Mouse (Mus musculus): ENCODE measurements at regions not wholly inside any gene's neighbourhood (a gene's known extent, or its start where the extent isn't known, plus 50 kb on each side); places are given as distances from the start of the nearest gene placed in this dataset.
"Not testable (repeated sequence)": the region's sequence is repeated elsewhere in the genome, so short reads cannot be mapped to it uniquely, and the experiment has no call there.

DNA sequence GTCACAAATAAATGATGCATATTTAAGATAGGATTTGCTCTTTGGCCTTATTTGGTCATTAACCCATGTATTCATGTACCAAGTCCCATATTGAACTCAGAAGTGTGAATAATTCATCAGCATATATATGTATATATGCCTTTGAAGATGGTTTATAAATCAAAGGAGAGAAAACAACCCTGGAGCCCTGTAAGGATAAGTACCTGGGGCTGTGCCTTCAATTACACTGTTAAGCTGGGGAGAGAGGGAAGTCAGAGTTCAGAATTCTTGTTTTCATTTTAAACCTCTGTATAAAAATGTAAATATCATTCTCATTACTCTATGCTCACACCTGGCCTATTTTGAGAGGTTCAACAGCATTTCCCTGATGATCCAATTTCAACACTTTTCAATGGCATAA lies 299.8 kb upstream of the Gm6657 start:
- Histone ChIP-seq H3K36me3 (ENCODE audit: poor library complexity, severe bottlenecking) (no peaks in the 10 kb centered on the region), H3K9ac (no peak overlapping the region), H3K4me1 (no peaks in the 10 kb centered on the region), H3K9me3 (replicated peaks) (no peaks in the 10 kb centered on the region), H3K27ac (no peak overlapping the region), H3K4me2 (no peak overlapping the region), H3K4me3 (no peak overlapping the region), H3K27me3 (no peaks in the 10 kb centered on the region)
- no peak for ATAC-seq

DNA sequence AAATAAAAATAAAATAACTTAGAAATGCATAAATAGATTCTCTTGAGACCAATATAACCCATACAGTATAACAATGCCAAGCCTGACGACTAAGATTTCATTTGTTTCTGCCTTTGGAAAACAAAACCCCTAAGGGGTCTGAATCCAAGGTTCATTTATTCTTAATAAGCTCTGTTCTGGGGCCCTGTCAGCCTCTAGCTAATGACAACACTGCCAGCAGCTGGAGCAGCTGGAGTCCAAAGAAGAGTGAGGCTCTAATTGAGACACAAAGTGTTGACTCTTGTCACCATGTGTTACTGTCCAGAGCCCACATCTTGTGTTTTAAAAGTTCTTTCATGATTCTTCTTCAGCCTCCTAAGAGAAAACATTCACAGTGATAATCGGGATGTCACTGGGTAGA lies 298.5 kb upstream of the Gm6657 start:
- Histone ChIP-seq H3K4me1 (no peaks in the 10 kb centered on the region), H3K36me3 (ENCODE audit: poor library complexity, severe bottlenecking) (no peaks in the 10 kb centered on the region), H3K27me3 (no peaks in the 10 kb centered on the region), H3K9ac (no peak overlapping the region), H3K4me2 (no peak overlapping the region), H3K27ac (no peak overlapping the region), H3K9me3 (replicated peaks) (no peaks in the 10 kb centered on the region), H3K4me3 (no peak overlapping the region)
- WGBS = 47% methylated on average over 2 of the region's 2 CpGs
- ATAC-seq = no peak

DNA sequence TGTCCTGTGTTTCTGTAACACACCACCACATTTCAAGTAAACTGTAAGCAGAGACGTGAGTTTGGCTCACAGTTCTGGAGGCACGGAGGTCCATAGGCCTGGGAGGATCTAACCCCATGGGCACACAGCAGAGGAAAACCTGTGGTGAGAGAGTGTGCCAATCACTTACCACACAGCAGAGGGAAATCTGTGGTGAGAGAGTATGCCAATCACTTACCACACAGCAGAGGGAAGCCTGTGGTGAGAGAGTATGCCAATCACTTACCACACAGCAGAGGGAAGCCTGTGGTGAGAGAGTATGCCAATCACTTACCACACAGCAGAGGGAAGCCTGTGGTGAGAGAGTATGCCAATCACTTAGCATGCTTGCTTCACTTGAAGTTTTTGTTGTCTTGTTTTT lies 295.1 kb upstream of the Gm6657 start:
- 83% methylated on average over 2 of the region's 2 CpGs for WGBS
- H3K4me3 ChIP-seq; H3K27me3 ChIP-seq; H3K9ac ChIP-seq; H3K4me2 ChIP-seq; H3K27ac ChIP-seq; H3K9me3 ChIP-seq (replicated peaks); ATAC-seq; H3K4me1 ChIP-seq; H3K36me3 ChIP-seq (ENCODE audit: poor library complexity, severe bottlenecking): not testable (repeated sequence)

DNA sequence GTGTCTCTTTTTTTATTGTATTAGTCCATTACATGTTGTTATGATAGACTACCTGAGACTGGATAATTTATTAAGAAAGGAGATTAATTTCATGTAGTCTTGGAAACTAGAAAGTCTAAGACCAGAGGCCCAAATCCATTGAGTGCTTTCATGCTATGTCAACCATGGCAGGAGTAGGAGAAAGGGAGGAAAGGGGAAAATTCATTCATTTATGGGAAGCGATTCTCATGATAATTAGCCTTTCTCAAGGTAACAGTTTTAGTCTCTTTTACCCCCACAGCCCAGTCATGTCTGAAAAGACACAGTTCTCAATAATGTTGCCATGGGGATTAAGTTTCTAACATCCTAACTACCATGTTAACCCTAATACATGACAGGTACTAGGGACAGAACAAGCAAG lies 292.8 kb upstream of the Gm6657 start:
- Histone ChIP-seq H3K27ac (no peak overlapping the region), H3K9me3 (replicated peaks) (no peaks in the 10 kb centered on the region), H3K36me3 (ENCODE audit: poor library complexity, severe bottlenecking) (no peaks in the 10 kb centered on the region), H3K9ac (no peak overlapping the region), H3K4me2 (no peak overlapping the region), H3K4me3 (no peak overlapping the region), H3K27me3 (no peaks in the 10 kb centered on the region), H3K4me1 (no peaks in the 10 kb centered on the region)
- WGBS = 34% methylated on average over 1 of the region's 1 CpGs
- ATAC-seq = no peak

DNA sequence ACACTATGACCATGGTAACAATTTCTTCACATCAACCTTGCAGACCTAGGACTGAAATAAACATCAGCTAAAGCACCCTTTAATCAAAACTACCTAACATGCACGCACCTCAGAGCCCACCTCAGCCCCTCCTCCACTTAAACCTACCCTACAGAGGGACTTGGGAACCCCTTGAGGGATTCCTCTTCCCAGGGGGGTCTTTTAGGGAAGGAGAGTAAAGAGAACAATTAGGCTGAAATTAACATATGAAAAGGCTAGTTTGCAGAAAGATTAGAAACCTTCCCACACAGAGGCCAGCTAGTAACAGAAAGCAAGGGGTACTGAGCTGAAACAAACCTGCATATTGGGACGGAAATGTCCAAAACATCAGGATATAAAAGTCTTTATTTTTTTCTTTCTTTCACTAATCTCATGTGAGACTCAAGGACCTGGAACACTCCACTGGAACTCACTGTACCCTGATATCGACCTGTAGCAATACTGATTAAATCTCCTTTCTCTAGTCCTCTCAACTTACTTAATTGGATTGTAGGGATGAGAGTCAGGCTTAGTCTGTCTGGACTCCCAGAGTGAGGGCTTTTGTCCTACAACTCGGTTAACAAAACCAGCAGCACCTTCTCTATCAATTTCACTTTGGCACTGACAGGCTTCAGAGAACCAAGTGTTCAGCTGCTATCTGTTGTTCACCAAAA lies 281.0 kb upstream of the Gm6657 start:
- WGBS = 3% methylated on average over 4 of the region's 4 CpGs
- no peak overlapping the region for H3K4me3 ChIP-seq
- peak overlapping the region; percentile 25; the same call in 1 of the 2 replicates for H3K27ac ChIP-seq
- H3K27me3 ChIP-seq = no peaks in the 10 kb centered on the region
- no peak overlapping the region for H3K4me2 ChIP-seq
- H3K4me1 ChIP-seq = peaks cover 8% of the 10 kb centered on the region
- no peaks in the 10 kb centered on the region for H3K36me3 ChIP-seq (ENCODE audit: poor library complexity, severe bottlenecking)
- no peaks in the 10 kb centered on the region for H3K9me3 ChIP-seq (replicated peaks)
- H3K9ac ChIP-seq = no peak overlapping the region
- no peak for ATAC-seq

DNA sequence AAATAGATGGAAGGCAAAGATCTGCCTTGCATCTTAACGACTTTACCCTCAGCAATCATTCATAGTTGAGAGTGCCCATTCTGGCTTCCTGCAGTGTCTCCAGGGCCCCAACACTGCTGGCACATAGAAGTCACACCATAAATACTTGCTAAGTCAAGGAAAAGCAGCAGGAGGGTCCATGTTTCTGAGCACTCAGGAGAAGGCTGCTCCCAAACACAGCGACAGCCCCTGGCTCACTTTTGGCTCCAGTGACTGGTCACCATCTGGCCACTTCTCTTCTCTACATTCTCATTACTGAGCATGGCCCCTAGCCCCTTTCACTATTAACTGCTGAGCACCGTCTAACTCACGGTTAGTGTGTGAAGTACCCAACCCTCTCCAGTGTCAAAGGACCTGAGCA lies 265.3 kb upstream of the Gm6657 start:
- Histone ChIP-seq H3K27ac (no peak overlapping the region), H3K4me1 (no peaks in the 10 kb centered on the region), H3K9ac (no peak overlapping the region), H3K4me2 (no peak overlapping the region), H3K36me3 (ENCODE audit: poor library complexity, severe bottlenecking) (no peaks in the 10 kb centered on the region), H3K4me3 (no peak overlapping the region), H3K9me3 (replicated peaks) (no peaks in the 10 kb centered on the region), H3K27me3 (no peaks in the 10 kb centered on the region)
- ATAC-seq = no peak
- 69% methylated on average over 4 of the region's 4 CpGs for WGBS

DNA sequence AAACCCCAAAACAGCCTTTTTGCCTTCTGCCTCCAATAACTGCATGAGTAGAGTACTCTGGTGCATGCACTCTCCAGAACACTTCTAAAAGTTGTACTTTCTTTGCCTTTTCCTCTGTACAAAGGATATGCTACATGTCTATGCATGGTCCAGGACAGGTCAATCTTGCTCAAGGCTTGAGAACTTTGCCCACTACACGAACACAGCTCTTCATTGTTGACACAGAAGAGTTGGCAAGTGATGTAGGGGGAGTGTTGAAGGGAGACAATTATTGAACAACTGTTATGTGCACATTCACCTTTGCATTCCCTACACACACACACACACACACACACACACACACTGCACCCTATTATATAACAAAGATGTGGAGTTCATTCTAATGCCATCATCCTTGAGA lies 264.5 kb upstream of the Gm6657 start:
- Histone ChIP-seq H3K27me3 (no peaks in the 10 kb centered on the region), H3K27ac (no peak overlapping the region), H3K4me3 (no peak overlapping the region), H3K4me1 (no peaks in the 10 kb centered on the region), H3K4me2 (no peak overlapping the region), H3K9me3 (replicated peaks) (no peaks in the 10 kb centered on the region), H3K9ac (no peak overlapping the region), H3K36me3 (ENCODE audit: poor library complexity, severe bottlenecking) (no peaks in the 10 kb centered on the region)
- ATAC-seq = no peak
- WGBS = 68% methylated on average over 1 of the region's 1 CpGs

DNA sequence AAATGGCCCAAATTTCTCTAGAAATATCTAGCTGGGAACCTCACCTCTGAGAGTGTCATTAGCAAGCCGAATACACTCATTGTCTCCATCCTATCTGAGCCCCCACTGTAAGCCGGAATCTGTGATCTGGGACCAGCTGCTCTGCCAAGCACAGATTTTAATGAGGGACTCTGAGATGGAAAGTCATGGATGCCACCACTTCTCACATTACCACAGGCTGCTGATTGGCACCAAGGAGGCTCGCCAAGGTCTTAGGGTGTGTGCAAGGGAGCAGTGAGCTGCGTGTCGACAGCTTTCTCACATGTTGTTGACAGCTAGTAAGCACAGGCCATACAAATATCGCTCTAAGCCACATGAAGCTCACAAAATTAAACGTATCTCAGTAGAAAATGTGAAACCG lies 250.1 kb upstream of the Gm6657 start:
- H3K4me2 ChIP-seq = no peak overlapping the region
- H3K9me3 ChIP-seq (replicated peaks) = no peaks in the 10 kb centered on the region
- H3K4me1 ChIP-seq = no peaks in the 10 kb centered on the region
- H3K27me3 ChIP-seq = no peaks in the 10 kb centered on the region
- WGBS = 53% methylated on average over 8 of the region's 8 CpGs
- H3K27ac ChIP-seq = no peak overlapping the region
- peak; percentile 95 for ATAC-seq
- no peak overlapping the region for H3K4me3 ChIP-seq
- no peaks in the 10 kb centered on the region for H3K36me3 ChIP-seq (ENCODE audit: poor library complexity, severe bottlenecking)
- H3K9ac ChIP-seq = no peak overlapping the region

DNA sequence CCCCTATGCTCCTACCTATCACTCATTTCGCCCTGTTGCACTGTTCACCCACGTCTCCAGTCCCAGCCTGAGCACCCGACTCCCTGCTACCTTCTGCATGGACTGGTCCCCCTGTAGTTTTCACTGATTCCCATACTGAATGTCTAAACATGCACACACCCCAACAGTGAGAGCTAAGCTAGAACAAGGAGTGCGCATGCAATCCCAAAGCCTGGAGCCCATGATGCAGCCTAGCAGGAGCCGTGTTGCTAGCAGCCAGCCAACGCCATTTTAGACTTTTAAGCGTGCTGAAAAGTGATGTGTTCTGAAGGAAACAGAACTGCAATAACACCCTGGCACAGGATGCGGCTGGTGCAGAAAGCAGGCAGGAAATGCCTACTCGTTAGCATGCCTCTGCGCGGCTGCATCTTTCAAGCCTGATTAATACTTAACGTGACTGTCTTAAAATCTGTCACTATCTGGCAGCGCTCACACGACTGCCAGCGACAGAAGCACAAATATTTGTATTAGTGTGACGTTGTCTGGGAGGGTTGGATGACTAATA lies 244.5 kb upstream of the Gm6657 start:
- Histone ChIP-seq H3K9me3 (replicated peaks) (no peaks in the 10 kb centered on the region), H3K27ac (peak overlapping the region; percentile 51), H3K4me2 (peak overlapping the region; percentile 42), H3K4me3 (peak overlapping the region; percentile 14; the same call in 1 of the 2 replicates), H3K36me3 (ENCODE audit: poor library complexity, severe bottlenecking) (no peaks in the 10 kb centered on the region), H3K27me3 (no peaks in the 10 kb centered on the region), H3K9ac (no peak overlapping the region), H3K4me1 (peaks cover 13% of the 10 kb centered on the region)
- WGBS = 32% methylated on average over 16 of the region's 16 CpGs
- peak; percentile 84 for ATAC-seq

DNA sequence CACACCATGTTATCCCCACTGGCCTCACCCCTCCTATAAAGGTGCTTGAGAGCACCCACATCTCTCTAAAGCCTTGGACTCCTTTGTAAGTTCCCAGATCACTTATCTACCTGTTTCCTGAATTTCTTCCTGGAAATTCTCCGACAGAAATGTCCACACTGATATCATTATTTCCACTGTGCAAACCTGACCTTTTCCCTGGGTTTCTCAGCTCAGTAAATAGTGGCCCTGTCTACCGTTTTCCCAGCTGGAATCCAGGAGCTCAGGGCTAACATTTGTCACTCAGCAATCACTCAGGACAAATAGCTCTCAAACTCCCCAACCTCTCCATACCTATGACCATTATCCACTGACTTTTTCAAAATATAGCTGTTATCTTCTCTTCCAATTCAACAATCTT lies 241.6 kb upstream of the Gm6657 start:
- no peak overlapping the region for H3K4me2 ChIP-seq
- no peaks in the 10 kb centered on the region for H3K9me3 ChIP-seq (replicated peaks)
- 78% methylated on average over 2 of the region's 2 CpGs for WGBS
- H3K27ac ChIP-seq = no peak overlapping the region
- H3K4me1 ChIP-seq = peaks cover 13% of the 10 kb centered on the region
- ATAC-seq = no peak
- H3K36me3 ChIP-seq (ENCODE audit: poor library complexity, severe bottlenecking) = no peaks in the 10 kb centered on the region
- no peak overlapping the region for H3K9ac ChIP-seq
- no peaks in the 10 kb centered on the region for H3K27me3 ChIP-seq
- H3K4me3 ChIP-seq = no peak overlapping the region

DNA sequence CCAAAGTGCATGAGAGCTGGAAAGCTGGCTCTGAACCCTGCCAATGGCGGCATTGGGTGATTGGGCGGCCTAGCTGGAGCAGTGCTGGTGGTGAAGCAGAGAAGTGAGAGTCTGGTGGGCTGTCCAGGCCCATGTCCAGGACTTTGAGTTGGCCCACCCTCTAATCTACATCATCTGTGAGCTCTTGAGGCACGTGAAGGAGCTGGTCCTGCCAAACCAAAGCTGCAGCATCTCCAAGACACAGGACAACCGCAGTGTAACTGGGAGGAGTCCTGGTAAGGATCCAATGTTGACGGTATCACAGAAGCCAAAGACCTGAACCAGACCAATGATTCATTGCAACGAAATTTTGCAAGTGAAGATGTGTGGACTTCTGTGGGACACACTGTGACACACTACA lies 231.4 kb upstream of the Gm6657 start:
- no peak overlapping the region for H3K4me2 ChIP-seq
- no peak for ATAC-seq
- H3K4me1 ChIP-seq = no peaks in the 10 kb centered on the region
- WGBS = 84% methylated on average over 6 of the region's 6 CpGs
- no peak overlapping the region for H3K4me3 ChIP-seq
- H3K27me3 ChIP-seq = no peaks in the 10 kb centered on the region
- H3K9me3 ChIP-seq (replicated peaks) = no peaks in the 10 kb centered on the region
- no peak overlapping the region for H3K27ac ChIP-seq
- no peaks in the 10 kb centered on the region for H3K36me3 ChIP-seq (ENCODE audit: poor library complexity, severe bottlenecking)
- no peak overlapping the region for H3K9ac ChIP-seq

DNA sequence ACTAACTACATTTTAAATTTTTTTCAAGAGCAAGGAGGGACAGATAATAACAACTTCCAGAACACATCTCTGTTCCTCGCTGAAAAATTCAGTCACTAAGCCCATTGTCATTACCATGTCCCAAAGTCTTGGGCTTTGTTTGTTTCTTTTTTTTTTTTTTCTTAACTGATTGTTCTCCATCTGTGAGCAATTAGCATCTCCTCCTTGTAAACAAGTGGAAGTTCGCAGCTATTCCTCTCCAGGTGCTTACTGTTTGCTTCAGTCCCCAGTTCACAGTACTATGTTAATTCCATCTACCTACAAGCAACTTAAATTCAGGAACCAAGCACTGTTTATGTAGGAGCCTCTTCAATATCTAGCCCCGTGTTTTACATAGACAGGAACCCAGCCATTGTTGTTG lies 225.5 kb upstream of the Gm6657 start:
- Histone ChIP-seq H3K27ac (no peak overlapping the region), H3K4me3 (no peak overlapping the region), H3K4me1 (no peaks in the 10 kb centered on the region), H3K36me3 (ENCODE audit: poor library complexity, severe bottlenecking) (no peaks in the 10 kb centered on the region), H3K9me3 (replicated peaks) (no peaks in the 10 kb centered on the region), H3K4me2 (no peak overlapping the region), H3K9ac (no peak overlapping the region), H3K27me3 (no peaks in the 10 kb centered on the region)
- no peak for ATAC-seq
- 66% methylated on average over 3 of the region's 3 CpGs for WGBS

DNA sequence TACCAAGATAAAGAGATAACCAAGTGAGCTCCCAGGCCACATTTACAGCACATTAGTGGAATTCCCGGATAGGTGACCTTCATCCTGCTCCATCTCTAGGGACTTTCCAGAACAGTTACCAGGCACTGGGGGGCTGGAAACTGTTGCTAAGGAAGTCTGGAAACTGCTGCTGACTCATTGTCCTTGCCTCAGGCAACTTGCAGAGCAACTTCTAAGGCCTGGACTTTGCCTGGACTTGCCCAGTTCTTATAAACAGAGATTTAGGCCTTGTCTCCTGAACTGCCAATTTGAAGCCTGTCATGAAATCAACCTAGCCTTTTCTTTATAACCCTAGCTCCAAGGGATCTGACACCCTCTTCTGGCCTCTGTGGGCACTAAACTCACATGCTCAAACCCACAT lies 224.0 kb upstream of the Gm6657 start:
- H3K9ac ChIP-seq = no peak overlapping the region
- no peak for ATAC-seq
- WGBS = 86% methylated on average over 1 of the region's 1 CpGs
- H3K27me3 ChIP-seq = no peaks in the 10 kb centered on the region
- no peaks in the 10 kb centered on the region for H3K36me3 ChIP-seq (ENCODE audit: poor library complexity, severe bottlenecking)
- H3K4me3 ChIP-seq = no peak overlapping the region
- no peak overlapping the region for H3K4me2 ChIP-seq
- H3K4me1 ChIP-seq = no peaks in the 10 kb centered on the region
- H3K27ac ChIP-seq = no peak overlapping the region
- no peaks in the 10 kb centered on the region for H3K9me3 ChIP-seq (replicated peaks)

Data from forebrain, embryonic 13.5 days (tissue).